Mouse (Mus musculus) forebrain, embryonic 15.5 days (tissue): ENCODE results near the gene Chrdl2. TPM values are rescaled to one million over a fixed set of nuclear protein-coding genes. Genes with fewer than 3 reads are reported as not detected.
A peak's percentile ranks its signal among the peaks of the same experiment; 100 is the strongest.
"Not testable (repeated sequence)": the region's sequence is repeated elsewhere in the genome, so short reads cannot be mapped to it uniquely, and the experiment has no call there.

ENCODE experiments used
- ATAC-seq: fragments of 200-750 bp; cut with Nextera tagmentation; replicated peaks from 2 replicates; pipeline ENCODE4 v1.8.0; 2017; ENCODE audit warnings: mild to moderate bottlenecking, moderate TSS enrichment, moderate library complexity
- H3K27ac ChIP-seq: fragments of 300-500 bp; sonication (generic); replicated peaks from 2 replicates; pipeline ENCODE4 v1.5.1; 2015; ENCODE audit warnings: mild to moderate bottlenecking, inconsistent platforms
- H3K27me3 ChIP-seq: fragments of 300-500 bp; sonication (generic); 2 replicates; pipeline ENCODE4 v1.6.1; 2015; ENCODE audit warnings: inconsistent platforms
- H3K36me3 ChIP-seq: fragments of 300-500 bp; sonication (generic); 2 replicates; pipeline ENCODE4 v1.6.1; 2015; ENCODE audit warnings: mild to moderate bottlenecking, inconsistent platforms
- H3K4me1 ChIP-seq: fragments of 300-500 bp; sonication (generic); 2 replicates; pipeline ENCODE4 v1.6.1; 2015; ENCODE audit warnings: inconsistent platforms
- H3K4me2 ChIP-seq: fragments of 300-500 bp; sonication (generic); replicated peaks from 2 replicates; pipeline ENCODE4 v1.6.1; 2015; ENCODE audit warnings: mild to moderate bottlenecking, inconsistent platforms
- H3K4me3 ChIP-seq: fragments of 300-500 bp; sonication (generic); 2 replicates; pipeline ENCODE4 v1.5.1; 2015; ENCODE audit warnings: mild to moderate bottlenecking, inconsistent platforms
- H3K9ac ChIP-seq: fragments of 300-500 bp; sonication (generic); replicated peaks from 2 replicates; pipeline ENCODE4 v1.6.1; 2015; ENCODE audit warnings: mild to moderate bottlenecking, inconsistent platforms
- H3K9me3 ChIP-seq: fragments of 300-500 bp; sonication (generic); 2 replicates; pipeline ENCODE4 v1.6.1; 2016; ENCODE audit warnings: inconsistent platforms
- WGBS: fragments of 180-500 bp; shearing (Covaris S2); methylation state at CpG from one replicate; pipeline ENCODE4 v1.1.7; 2015; ENCODE audit warnings: mixed read lengths; 5-methylcytosine and 5-hydroxymethylcytosine counted together
- polyA plus RNA-seq: library from polyadenylated mRNA; unstranded; fragments of >200 nt; fragmentation: Nextera tagmentation; extraction: Ambion mirVana; gene quantifications from 2 replicates; pipeline ENCODE4 v1.2.1, GENCODE M21; 2015

Chrdl2 gene
- not detected in 2 replicates for polyA plus RNA-seq

DNA sequence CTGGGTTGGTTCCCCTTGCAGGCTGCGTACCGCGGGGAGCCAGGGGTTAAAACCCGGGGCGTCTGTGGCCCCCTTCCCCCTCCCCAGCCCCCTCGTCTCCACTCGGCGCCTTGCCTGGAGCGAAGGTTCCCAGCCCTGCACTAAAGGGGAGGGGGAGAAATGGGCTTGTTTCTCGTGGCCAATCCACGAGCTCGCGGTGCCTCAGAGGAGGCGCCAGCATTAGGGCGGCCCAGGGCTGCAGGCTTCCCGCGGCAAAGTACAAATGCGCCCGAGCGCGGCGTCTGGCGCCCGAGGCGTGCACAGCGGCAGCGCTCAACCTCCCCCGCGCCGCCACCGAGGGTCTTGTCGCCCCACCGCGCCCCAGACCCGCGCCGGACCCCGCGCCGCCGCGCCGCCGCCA, at the start of gene Chrdl2:
Chrdl2 (plus strand) TSS at position 383 of the 400 bp plus-strand sequence.
- H3K9ac ChIP-seq = peak within 1 kb of the TSS; percentile 44
- no peak within 1 kb of the TSS for H3K27ac ChIP-seq
- WGBS = under 1% methylated on average over 39 of the region's 44 CpGs
- peaks cover 54% of the 10 kb centered on the region for H3K27me3 ChIP-seq
- peaks cover 6% of the 10 kb centered on the region for H3K4me1 ChIP-seq
- H3K9me3 ChIP-seq = no peaks in the 10 kb centered on the region
- peak within 1 kb of the TSS; percentile 49 for H3K4me3 ChIP-seq
- H3K36me3 ChIP-seq = no peaks in the 10 kb centered on the region
- ATAC-seq = peak; percentile 88
- H3K4me2 ChIP-seq = peak within 1 kb of the TSS; percentile 97

DNA sequence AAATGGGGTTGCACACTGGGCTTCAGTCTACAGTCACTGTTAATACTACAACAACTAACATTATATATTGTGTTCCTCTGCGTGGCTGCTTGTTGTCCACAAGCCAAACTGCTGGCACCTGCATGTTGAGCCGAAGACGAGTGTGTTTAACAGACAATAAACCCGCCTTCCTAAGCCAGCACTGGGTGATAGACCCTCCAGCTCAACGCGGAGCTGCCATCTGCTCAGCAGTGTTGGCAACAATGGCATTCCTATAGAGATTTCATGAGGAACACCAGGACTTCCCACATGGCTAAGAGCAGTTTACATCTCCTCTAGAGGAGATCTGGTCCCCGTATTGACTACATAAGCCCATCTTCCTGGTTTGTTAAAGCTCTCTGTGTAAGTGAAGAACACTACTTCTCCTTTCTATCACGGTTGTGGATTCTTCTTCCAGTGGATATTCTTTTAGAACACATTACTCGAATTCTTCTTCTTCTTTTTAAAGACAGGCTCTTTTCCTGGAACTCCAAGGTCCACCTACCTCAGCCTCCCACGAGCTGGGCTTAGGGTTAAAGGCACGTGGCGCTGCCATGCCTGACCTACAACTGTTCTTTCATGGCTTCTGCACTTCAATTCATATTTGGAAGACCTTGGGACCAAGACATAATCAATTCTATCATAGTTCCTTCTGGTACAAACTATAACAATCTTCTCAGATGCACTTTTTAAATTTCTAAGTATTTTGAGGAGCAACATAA, 48.6 kb upstream of the Chrdl2 start:
- no peak overlapping the region for H3K9ac ChIP-seq
- H3K9me3 ChIP-seq = no peaks in the 10 kb centered on the region
- H3K27me3 ChIP-seq = no peaks in the 10 kb centered on the region
- peaks cover 9% of the 10 kb centered on the region; the same call in 1 of the 2 replicates for H3K4me1 ChIP-seq
- WGBS = 73% methylated on average over 12 of the region's 12 CpGs
- no peak overlapping the region for H3K4me3 ChIP-seq
- no peaks in the 10 kb centered on the region for H3K36me3 ChIP-seq
- ATAC-seq = no peak
- H3K4me2 ChIP-seq = no peak overlapping the region
- H3K27ac ChIP-seq = no peak overlapping the region

DNA sequence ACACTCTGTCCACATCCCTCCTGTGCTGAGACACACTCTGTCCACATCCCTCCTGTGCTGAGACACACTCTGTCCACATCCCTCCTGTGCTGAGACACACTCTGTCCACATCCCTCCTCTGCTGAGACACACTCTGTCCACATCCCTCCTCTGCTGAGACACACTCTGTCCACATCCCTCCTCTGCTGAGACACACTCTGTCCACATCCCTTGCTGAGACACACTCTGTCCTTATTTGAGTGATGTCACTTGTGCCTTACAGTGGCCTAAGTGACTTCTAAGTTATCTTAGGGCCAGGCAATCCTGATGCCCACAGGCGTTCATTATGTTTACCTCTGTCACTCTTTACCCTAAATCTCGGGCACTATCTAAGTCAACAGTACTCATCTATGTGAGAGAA, 45.4 kb upstream of the Chrdl2 start:
- H3K4me1 ChIP-seq = peaks cover 28% of the 10 kb centered on the region
- not testable (repeated sequence) for H3K4me3 ChIP-seq, ATAC-seq, H3K9ac ChIP-seq, H3K36me3 ChIP-seq, H3K4me2 ChIP-seq, H3K27me3 ChIP-seq, H3K9me3 ChIP-seq, H3K27ac ChIP-seq
- WGBS = 86% methylated on average over 2 of the region's 2 CpGs

- Histone ChIP-seq H3K4me3 (no peak overlapping the region), H3K36me3 (no peaks in the 10 kb centered on the region), H3K27me3 (no peaks in the 10 kb centered on the region), H3K9me3 (no peaks in the 10 kb centered on the region), H3K27ac (no peak overlapping the region), H3K4me2 (no peak overlapping the region), H3K9ac (no peak overlapping the region), H3K4me1 (peaks cover 38% of the 10 kb centered on the region)
- no peak for ATAC-seq
- WGBS = 95% methylated on average over 2 of the region's 2 CpGs
Observed at GRCm38 (mm10) chr7:99961518-99961917, 44.5 kb upstream of the Chrdl2 start.

- no peak overlapping the region for H3K9ac ChIP-seq
- H3K4me3 ChIP-seq = no peak overlapping the region
- no peaks in the 10 kb centered on the region for H3K9me3 ChIP-seq
- H3K27me3 ChIP-seq = no peaks in the 10 kb centered on the region
- no peaks in the 10 kb centered on the region for H3K36me3 ChIP-seq
- no peak for ATAC-seq
- WGBS = 65% methylated on average over 8 of the region's 8 CpGs
- H3K27ac ChIP-seq = peak overlapping the region; percentile 24; the same call in 1 of the 2 replicates
- H3K4me2 ChIP-seq = no peak overlapping the region
- peaks cover 36% of the 10 kb centered on the region for H3K4me1 ChIP-seq
Observed at GRCm38 (mm10) chr7:99962536-99963236, 43.3 kb upstream of the Chrdl2 start.

GRCm38 (mm10) chr7:99963237-99963860, 42.6 kb upstream of the Chrdl2 start:
- Histone ChIP-seq H3K4me2 (no peak overlapping the region), H3K4me1 (peaks cover 36% of the 10 kb centered on the region), H3K9me3 (no peaks in the 10 kb centered on the region), H3K36me3 (no peaks in the 10 kb centered on the region), H3K9ac (no peak overlapping the region), H3K27ac (no peak overlapping the region), H3K4me3 (no peak overlapping the region), H3K27me3 (no peaks in the 10 kb centered on the region)
- 83% methylated on average over 3 of the region's 3 CpGs for WGBS
- ATAC-seq = no peak

DNA sequence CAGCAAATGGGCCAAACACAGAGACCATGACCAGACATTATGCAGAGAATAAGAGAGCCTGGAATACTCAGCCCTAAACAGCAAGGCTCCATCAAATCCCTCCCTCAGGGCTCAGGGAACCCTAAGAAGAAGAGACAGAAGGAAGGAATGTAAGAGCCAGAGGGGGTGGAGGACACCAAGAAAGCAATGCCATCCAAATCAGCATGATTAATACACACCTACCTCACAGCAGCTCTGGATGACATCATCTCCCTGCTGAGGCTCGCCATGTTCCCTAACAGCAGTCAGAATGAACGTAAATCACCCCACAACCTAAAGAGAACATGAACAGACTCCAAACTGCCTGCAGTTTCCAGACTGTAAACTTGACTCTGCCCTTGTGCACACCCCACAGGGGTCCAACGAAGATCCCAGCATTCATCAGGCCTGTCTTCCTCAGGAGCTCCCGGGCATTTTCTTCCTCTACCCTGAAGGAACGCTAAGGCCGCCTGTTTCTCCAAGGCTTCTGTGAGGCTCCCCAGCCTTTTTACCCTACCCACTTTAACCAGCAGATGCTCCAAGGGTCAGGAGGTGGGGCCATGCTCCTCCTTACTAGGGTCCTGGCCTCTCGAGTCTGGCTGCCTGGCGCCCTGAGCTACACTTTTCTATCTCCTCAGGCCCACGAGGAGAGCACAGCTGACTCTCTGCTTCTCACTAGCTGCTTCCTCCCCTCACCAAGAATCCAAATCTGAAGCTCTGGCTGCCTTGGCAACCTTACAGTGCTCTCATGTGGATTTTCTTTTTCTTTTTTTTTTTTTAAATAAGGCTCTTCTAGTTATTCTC, 40.7 kb upstream of the Chrdl2 start:
- no peaks in the 10 kb centered on the region for H3K27me3 ChIP-seq
- H3K27ac ChIP-seq = peak overlapping the region; percentile 89
- WGBS = 32% methylated on average over 9 of the region's 9 CpGs
- peak; percentile 61 for ATAC-seq
- peak overlapping the region; percentile 11; the same call in 1 of the 2 replicates for H3K9ac ChIP-seq
- peak overlapping the region; percentile 22 for H3K4me2 ChIP-seq
- no peaks in the 10 kb centered on the region for H3K9me3 ChIP-seq
- peak overlapping the region; percentile 10; the same call in 1 of the 2 replicates for H3K4me3 ChIP-seq
- peaks cover 50% of the 10 kb centered on the region for H3K4me1 ChIP-seq
- no peaks in the 10 kb centered on the region for H3K36me3 ChIP-seq

GRCm38 (mm10) chr7:99966011-99966721, 39.8 kb upstream of the Chrdl2 start:
- peak overlapping the region; percentile 89 for H3K27ac ChIP-seq
- no peaks in the 10 kb centered on the region for H3K9me3 ChIP-seq
- peak; percentile 48 for ATAC-seq
- H3K27me3 ChIP-seq = no peaks in the 10 kb centered on the region
- 29% methylated on average over 9 of the region's 9 CpGs for WGBS
- H3K36me3 ChIP-seq = no peaks in the 10 kb centered on the region
- H3K4me2 ChIP-seq = no peak overlapping the region
- H3K9ac ChIP-seq = no peak overlapping the region
- H3K4me3 ChIP-seq = no peak overlapping the region
- peaks cover 51% of the 10 kb centered on the region for H3K4me1 ChIP-seq

DNA sequence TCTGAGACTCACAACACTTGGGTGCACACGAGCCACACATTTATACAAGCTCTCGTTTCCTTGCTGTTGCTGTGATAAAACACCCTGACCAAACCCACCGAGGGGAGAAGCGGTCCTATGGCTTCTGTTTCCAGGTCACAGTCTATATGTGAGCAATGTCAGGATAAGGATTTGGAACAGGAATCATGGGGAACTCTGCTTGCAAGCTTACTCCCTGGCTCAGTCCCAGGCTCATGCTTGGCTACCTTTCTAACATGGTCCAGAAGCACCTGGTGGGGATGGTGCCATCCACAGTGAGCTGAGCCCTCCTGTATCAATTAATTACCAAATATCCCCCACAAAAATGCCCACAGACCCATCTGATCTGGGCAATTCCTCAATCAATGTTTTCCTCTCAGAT, 36.8 kb upstream of the Chrdl2 start:
- 72% methylated on average over 4 of the region's 4 CpGs for WGBS
- H3K9ac ChIP-seq = no peak overlapping the region
- no peaks in the 10 kb centered on the region for H3K27me3 ChIP-seq
- H3K9me3 ChIP-seq = no peaks in the 10 kb centered on the region
- no peak overlapping the region for H3K4me2 ChIP-seq
- H3K27ac ChIP-seq = no peak overlapping the region
- peaks cover 46% of the 10 kb centered on the region for H3K4me1 ChIP-seq
- no peak for ATAC-seq
- no peaks in the 10 kb centered on the region for H3K36me3 ChIP-seq
- H3K4me3 ChIP-seq = no peak overlapping the region

DNA sequence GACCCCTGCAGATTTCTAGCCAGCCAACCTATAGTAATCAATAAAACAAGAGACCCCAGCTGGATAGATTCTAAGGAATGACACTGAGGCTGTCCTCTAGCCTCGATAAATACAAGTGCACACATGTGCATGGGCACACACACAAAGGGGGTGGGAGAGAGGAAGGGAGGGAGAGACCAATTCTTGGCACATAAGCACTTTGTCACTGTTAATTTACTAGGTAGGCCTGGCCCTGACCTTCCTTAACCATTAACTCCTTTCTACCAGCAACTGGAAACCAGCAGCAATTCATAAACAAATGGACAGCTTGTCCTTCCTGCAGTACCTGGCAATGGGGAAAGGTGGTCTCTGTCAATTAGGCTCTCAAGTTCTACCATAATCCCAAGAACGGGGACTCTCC, 34.0 kb upstream of the Chrdl2 start:
- Histone ChIP-seq H3K4me2 (no peak overlapping the region), H3K4me1 (peaks cover 24% of the 10 kb centered on the region), H3K27ac (no peak overlapping the region), H3K27me3 (no peaks in the 10 kb centered on the region), H3K36me3 (no peaks in the 10 kb centered on the region), H3K9ac (no peak overlapping the region), H3K4me3 (no peak overlapping the region), H3K9me3 (no peaks in the 10 kb centered on the region)
- 77% methylated on average over 2 of the region's 2 CpGs for WGBS
- ATAC-seq = no peak

DNA sequence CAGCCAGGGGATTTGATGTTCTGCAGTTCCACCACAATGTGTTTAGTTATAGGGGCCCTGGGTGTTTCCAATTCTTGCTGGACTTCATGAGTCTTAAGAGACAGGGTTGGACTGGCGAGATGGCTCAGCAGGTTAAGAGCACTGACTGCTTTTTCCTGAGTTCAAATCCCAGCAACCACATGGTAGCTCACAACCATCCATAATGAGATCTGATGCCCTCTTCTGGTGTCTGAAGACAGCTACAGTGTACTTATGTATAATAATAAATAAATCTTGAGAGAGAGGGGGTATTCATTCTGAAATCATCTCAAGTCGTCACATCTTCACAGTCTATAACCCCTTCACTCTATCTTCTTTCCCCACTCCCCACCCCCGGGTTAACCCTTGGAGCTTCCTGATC, 33.1 kb upstream of the Chrdl2 start:
- not testable (repeated sequence) for H3K27me3 ChIP-seq, H3K9ac ChIP-seq, H3K27ac ChIP-seq, ATAC-seq, H3K4me2 ChIP-seq, H3K36me3 ChIP-seq, H3K9me3 ChIP-seq, H3K4me3 ChIP-seq
- WGBS = 84% methylated on average over 3 of the region's 3 CpGs
- H3K4me1 ChIP-seq = peaks cover 31% of the 10 kb centered on the region
